Mouse (Mus musculus): ENCODE measurements around the gene Rbm6. TPM values are rescaled to one million over a fixed set of nuclear protein-coding genes. Genes with fewer than 3 reads are reported as not detected.

The Rbm6 gene
- polyA plus RNA-seq, 1 experiment from 2014 or later = 102 TPM

- H3K4me1 ChIP-seq (ENCODE audit: control insufficient read depth, insufficient read depth, low read length) = no peaks in the 10 kb centered on the region
- DNase-seq (ENCODE audit: low spot score) (no peak), ATAC-seq (ENCODE audit: insufficient read depth, low FRiP score, low TSS enrichment) (no peak)
- H3K4me3 ChIP-seq (ENCODE audit: low read depth, low read length) = no peak overlapping the region
- H3K9me3 ChIP-seq (ENCODE audit: control insufficient read depth, low read length) = no peaks in the 10 kb centered on the region
- H3K27ac ChIP-seq (ENCODE audit: low read depth, low read length) = no peak overlapping the region
- H3K9ac ChIP-seq (ENCODE audit: low read length) = no peak overlapping the region
- 96% methylated on average over 7 of the region's 7 CpGs for WGBS
- H3K27me3 ChIP-seq (ENCODE audit: control insufficient read depth, insufficient read depth, low read length) = no peaks in the 10 kb centered on the region
- H3K36me3 ChIP-seq (ENCODE audit: control insufficient read depth, insufficient read depth, low read length) = peaks cover 2% of the 10 kb centered on the region; the same call in 1 of the 2 replicates
- H3K4me2 ChIP-seq (ENCODE audit: low read depth) = no peak overlapping the region
Measured at GRCm38 (mm10) chr9:107848922-107849321, 24.1 kb downstream of the Rbm6 start.

- Histone ChIP-seq H3K9me3 (ENCODE audit: control insufficient read depth, low read length) (no peaks in the 10 kb centered on the region), H3K4me2 (ENCODE audit: low read depth) (no peak overlapping the region), H3K36me3 (ENCODE audit: control insufficient read depth, insufficient read depth, low read length) (0 out of 2 replicates have a peak, but pooled peaks cover 2% of the 10 kb centered on the region), H3K4me3 (ENCODE audit: low read depth, low read length) (no peak overlapping the region), H3K27ac (ENCODE audit: low read depth, low read length) (no peak overlapping the region), H3K27me3 (ENCODE audit: control insufficient read depth, insufficient read depth, low read length) (no peaks in the 10 kb centered on the region), H3K9ac (ENCODE audit: low read length) (no peak overlapping the region), H3K4me1 (ENCODE audit: control insufficient read depth, insufficient read depth, low read length) (no peaks in the 10 kb centered on the region)
- WGBS = 93% methylated on average over 2 of the region's 2 CpGs
- ATAC-seq (ENCODE audit: insufficient read depth, low FRiP score, low TSS enrichment) (no peak), DNase-seq (ENCODE audit: low spot score) (no peak)
Measured at GRCm38 (mm10) chr9:107842709-107843108, 30.3 kb downstream of the Rbm6 start.

- Histone ChIP-seq H3K36me3 (ENCODE audit: control insufficient read depth, insufficient read depth, low read length) (0 out of 2 replicates have a peak, but pooled peaks cover 2% of the 10 kb centered on the region), H3K27me3 (ENCODE audit: control insufficient read depth, insufficient read depth, low read length) (no peaks in the 10 kb centered on the region), H3K27ac (ENCODE audit: low read depth, low read length) (no peak overlapping the region), H3K4me1 (ENCODE audit: control insufficient read depth, insufficient read depth, low read length) (no peaks in the 10 kb centered on the region), H3K9me3 (ENCODE audit: control insufficient read depth, low read length) (no peaks in the 10 kb centered on the region), H3K9ac (ENCODE audit: low read length) (no peak overlapping the region), H3K4me2 (ENCODE audit: low read depth) (no peak overlapping the region), H3K4me3 (ENCODE audit: low read depth, low read length) (no peak overlapping the region)
- 98% methylated on average over 1 of the region's 1 CpGs for WGBS
- DNase-seq (ENCODE audit: low spot score) (no peak), ATAC-seq (ENCODE audit: insufficient read depth, low FRiP score, low TSS enrichment) (no peak)
Measured at GRCm38 (mm10) chr9:107838869-107839268, 34.2 kb downstream of the Rbm6 start.

GRCm38 (mm10) chr9:107833826-107834225 lies 39.2 kb downstream of the Rbm6 start:
- no peak for ATAC-seq (ENCODE audit: insufficient read depth, low FRiP score, low TSS enrichment)
- 93% methylated on average over 3 of the region's 3 CpGs for WGBS

GRCm38 (mm10) chr9:107831765-107832164 lies 41.3 kb downstream of the Rbm6 start:
- Histone ChIP-seq H3K36me3 (ENCODE audit: control insufficient read depth, insufficient read depth, low read length) (peaks cover 2% of the 10 kb centered on the region; the same call in 1 of the 2 replicates), H3K4me3 (ENCODE audit: low read depth, low read length) (no peak overlapping the region), H3K9ac (ENCODE audit: low read length) (no peak overlapping the region), H3K4me1 (ENCODE audit: control insufficient read depth, insufficient read depth, low read length) (no peaks in the 10 kb centered on the region), H3K9me3 (ENCODE audit: control insufficient read depth, low read length) (no peaks in the 10 kb centered on the region), H3K27me3 (ENCODE audit: control insufficient read depth, insufficient read depth, low read length) (no peaks in the 10 kb centered on the region), H3K4me2 (ENCODE audit: low read depth) (no peak overlapping the region), H3K27ac (ENCODE audit: low read depth, low read length) (no peak overlapping the region)
- ATAC-seq (ENCODE audit: insufficient read depth, low FRiP score, low TSS enrichment) (no peak), DNase-seq (ENCODE audit: low spot score) (no peak)

More at GRCm38 (mm10) chr9:107833826-107834225, 39.2 kb downstream of the Rbm6 start:
- no peak overlapping the region for H3K9ac ChIP-seq (ENCODE audit: low read length)
- H3K27me3 ChIP-seq (ENCODE audit: control insufficient read depth, insufficient read depth, low read length) = no peaks in the 10 kb centered on the region
- peaks cover 2% of the 10 kb centered on the region; the same call in 1 of the 2 replicates for H3K36me3 ChIP-seq (ENCODE audit: control insufficient read depth, insufficient read depth, low read length)
- no peak overlapping the region for H3K4me2 ChIP-seq (ENCODE audit: low read depth)
- DNase-seq (ENCODE audit: low spot score) = no peak
- H3K4me3 ChIP-seq (ENCODE audit: low read depth, low read length) = no peak overlapping the region
- no peaks in the 10 kb centered on the region for H3K4me1 ChIP-seq (ENCODE audit: control insufficient read depth, insufficient read depth, low read length)
- no peaks in the 10 kb centered on the region for H3K9me3 ChIP-seq (ENCODE audit: control insufficient read depth, low read length)
- H3K27ac ChIP-seq (ENCODE audit: low read depth, low read length) = no peak overlapping the region

GRCm38 (mm10) chr9:107812132-107812531 lies 60.9 kb downstream of the Rbm6 start:
- ATAC-seq (ENCODE audit: insufficient read depth, low FRiP score, low TSS enrichment) (no peak), DNase-seq (ENCODE audit: low spot score) (no peak)
- Histone ChIP-seq H3K4me2 (ENCODE audit: low read depth) (no peak overlapping the region), H3K9me3 (ENCODE audit: control insufficient read depth, low read length) (no peaks in the 10 kb centered on the region), H3K9ac (ENCODE audit: low read length) (no peak overlapping the region), H3K4me3 (ENCODE audit: low read depth, low read length) (no peak overlapping the region), H3K27me3 (ENCODE audit: control insufficient read depth, insufficient read depth, low read length) (no peaks in the 10 kb centered on the region), H3K27ac (ENCODE audit: low read depth, low read length) (no peak overlapping the region), H3K4me1 (ENCODE audit: control insufficient read depth, insufficient read depth, low read length) (no peaks in the 10 kb centered on the region), H3K36me3 (ENCODE audit: control insufficient read depth, insufficient read depth, low read length) (peaks cover 8% of the 10 kb centered on the region)
- 86% methylated on average over 1 of the region's 1 CpGs for WGBS

- Histone ChIP-seq H3K4me2 (ENCODE audit: low read depth) (no peak overlapping the region), H3K9ac (ENCODE audit: low read length) (no peak overlapping the region), H3K9me3 (ENCODE audit: control insufficient read depth, low read length) (no peaks in the 10 kb centered on the region), H3K36me3 (ENCODE audit: control insufficient read depth, insufficient read depth, low read length) (peaks cover 3% of the 10 kb centered on the region), H3K27ac (ENCODE audit: low read depth, low read length) (no peak overlapping the region), H3K27me3 (ENCODE audit: control insufficient read depth, insufficient read depth, low read length) (no peaks in the 10 kb centered on the region), H3K4me1 (ENCODE audit: control insufficient read depth, insufficient read depth, low read length) (no peaks in the 10 kb centered on the region), H3K4me3 (ENCODE audit: low read depth, low read length) (no peak overlapping the region)
- no peak for DNase-seq (ENCODE audit: low spot score)
- ATAC-seq (ENCODE audit: insufficient read depth, low FRiP score, low TSS enrichment) = no peak
- WGBS = 93% methylated on average over 2 of the region's 2 CpGs
Measured at GRCm38 (mm10) chr9:107810985-107811384, 62.1 kb downstream of the Rbm6 start.

GRCm38 (mm10) chr9:107791714-107792113 lies 81.3 kb downstream of the Rbm6 start:
- Histone ChIP-seq H3K9me3 (ENCODE audit: control insufficient read depth, low read length) (no peaks in the 10 kb centered on the region), H3K4me3 (ENCODE audit: low read depth, low read length) (no peak overlapping the region), H3K9ac (ENCODE audit: low read length) (no peak overlapping the region), H3K4me2 (ENCODE audit: low read depth) (no peak overlapping the region), H3K27ac (ENCODE audit: low read depth, low read length) (no peak overlapping the region), H3K4me1 (ENCODE audit: control insufficient read depth, insufficient read depth, low read length) (no peaks in the 10 kb centered on the region), H3K36me3 (ENCODE audit: control insufficient read depth, insufficient read depth, low read length) (peaks cover 14% of the 10 kb centered on the region), H3K27me3 (ENCODE audit: control insufficient read depth, insufficient read depth, low read length) (no peaks in the 10 kb centered on the region)
- DNase-seq (ENCODE audit: low spot score) (no peak), ATAC-seq (ENCODE audit: insufficient read depth, low FRiP score, low TSS enrichment) (no peak)
- WGBS = 90% methylated on average over 6 of the region's 6 CpGs

GRCm38 (mm10) chr9:107782536-107783203 lies 90.4 kb downstream of the Rbm6 start:
- 94% methylated on average over 11 of the region's 11 CpGs for WGBS
- no peaks in the 10 kb centered on the region for H3K27me3 ChIP-seq (ENCODE audit: control insufficient read depth, insufficient read depth, low read length)

More at GRCm38 (mm10) chr9:107782536-107783203, 90.4 kb downstream of the Rbm6 start:
- Histone ChIP-seq H3K36me3 (ENCODE audit: control insufficient read depth, insufficient read depth, low read length) (peaks cover 19% of the 10 kb centered on the region), H3K4me1 (ENCODE audit: control insufficient read depth, insufficient read depth, low read length) (no peaks in the 10 kb centered on the region), H3K9me3 (ENCODE audit: control insufficient read depth, low read length) (no peaks in the 10 kb centered on the region), H3K27ac (ENCODE audit: low read depth, low read length) (no peak overlapping the region), H3K4me2 (ENCODE audit: low read depth) (no peak overlapping the region), H3K9ac (ENCODE audit: low read length) (no peak overlapping the region), H3K4me3 (ENCODE audit: low read depth, low read length) (no peak overlapping the region)
- no peak for DNase-seq (ENCODE audit: low spot score)
- ATAC-seq (ENCODE audit: insufficient read depth, low FRiP score, low TSS enrichment) = no peak

Data from neural tube, embryonic 11.5 days (tissue).